Mouse (Mus musculus) embryonic fibroblast, embryonic 13.5 days (primary cell): ENCODE measurements around the gene Rap2c. TPM values are rescaled to one million over a fixed set of nuclear protein-coding genes. Genes with fewer than 3 reads are reported as not detected.

ENCODE experiments used
- H3K27ac ChIP-seq: 2 replicates; pipeline ENCODE4 v1.5.1; 2012; ENCODE audit warnings: low read length, control low read depth, inconsistent platforms; ENCODE audit not compliant: insufficient read depth
- H3K4me1 ChIP-seq: 2 replicates; pipeline ENCODE4 v1.6.1; 2011; ENCODE audit warnings: low read length; ENCODE audit not compliant: control insufficient read depth, insufficient read depth
- H3K4me3 ChIP-seq: 2 replicates; pipeline ENCODE4 v1.5.1; 2011; ENCODE audit warnings: mild to moderate bottlenecking, control low read depth, low read length; ENCODE audit not compliant: insufficient read depth
- CTCF ChIP-seq: IDR thresholded peaks from 2 replicates; pipeline ENCODE4 v1.5.1; 2011; ENCODE audit warnings: mild to moderate bottlenecking, control low read depth, low read length, moderate library complexity, borderline replicate concordance; ENCODE audit not compliant: insufficient read depth
- POLR2A ChIP-seq: IDR thresholded peaks from 2 replicates; pipeline ENCODE4 v1.6.1; 2011; ENCODE audit warnings: low read depth, mild to moderate bottlenecking, control low read depth, low read length, moderate library complexity
- polyA plus RNA-seq: library from polyadenylated mRNA; stranded (reverse); fragments of >200 nt; gene quantifications from 2 replicates; pipeline ENCODE4 v1.2.4, GENCODE M21; 2011; ENCODE audit warnings: low read depth; ENCODE audit not compliant: missing spikeins, insufficient read length

Rap2c gene
- polyA plus RNA-seq, 1 experiment: 50.2 TPM

GRCm38 (mm10) chrX:50978428-50978827 lies 39.4 kb downstream of the Rap2c start:
- H3K27ac ChIP-seq: no peak overlapping the region
- no peaks in the 10 kb centered on the region for H3K4me1 ChIP-seq
- H3K4me3 ChIP-seq: no peak overlapping the region
- TF ChIP-seq CTCF: no peak
- TF ChIP-seq POLR2A: no peak

GRCm38 (mm10) chrX:50972145-50972544 lies 45.7 kb downstream of the Rap2c start:
- TF ChIP-seq POLR2A (no peak), CTCF (no peak)

GRCm38 (mm10) chrX:50969907-50970306 lies 47.9 kb downstream of the Rap2c start:
- TF ChIP-seq POLR2A (no peak), CTCF (no peak)
- Histone ChIP-seq H3K4me1 (no peaks in the 10 kb centered on the region), H3K4me3 (no peak overlapping the region), H3K27ac (no peak overlapping the region)

More at GRCm38 (mm10) chrX:50972145-50972544, 45.7 kb downstream of the Rap2c start:
- Histone ChIP-seq H3K4me3 (no peak overlapping the region), H3K4me1 (no peaks in the 10 kb centered on the region), H3K27ac (no peak overlapping the region)

- H3K4me3 ChIP-seq: no peak overlapping the region
- no peaks in the 10 kb centered on the region for H3K4me1 ChIP-seq
- H3K27ac ChIP-seq: no peak overlapping the region
- no peak for TF ChIP-seq CTCF
- no peak for TF ChIP-seq POLR2A
Observed at GRCm38 (mm10) chrX:50968157-50968932, 49.5 kb downstream of the Rap2c start.

GRCm38 (mm10) chrX:50965157-50965556 lies 52.7 kb downstream of the Rap2c start:
- Histone ChIP-seq H3K4me3 (no peak overlapping the region), H3K4me1 (no peaks in the 10 kb centered on the region), H3K27ac (no peak overlapping the region)
- TF ChIP-seq CTCF (no peak), POLR2A (no peak)

- H3K27ac ChIP-seq: no peak overlapping the region
- no peak for TF ChIP-seq CTCF
- TF ChIP-seq POLR2A: no peak
- no peaks in the 10 kb centered on the region for H3K4me1 ChIP-seq
- no peak overlapping the region for H3K4me3 ChIP-seq
Observed at GRCm38 (mm10) chrX:50962955-50963354, 54.9 kb downstream of the Rap2c start.

Other genes starting within 250 kb of the Rap2c start
- gene Stk26, start 177.0 kb downstream of the Rap2c start, polyA plus RNA-seq: 5.6 and 6.5 TPM in 2 replicates
- not detected in 2 replicates for gene Frmd7, start 75.3 kb downstream of the Rap2c start, polyA plus RNA-seq
- 8.6 and 11.3 TPM in 2 replicates for gene Mbnl3, start 188.5 kb upstream of the Rap2c start, polyA plus RNA-seq